Mouse (Mus musculus) myocyte (in vitro differentiated cells): ENCODE data around the gene Ak2. TPM values are rescaled to one million over a fixed set of nuclear protein-coding genes. Genes with fewer than 3 reads are reported as not detected.
A peak's percentile ranks its signal among the peaks of the same experiment; 100 is the strongest.

ENCODE experiments used
- H3K27me3 ChIP-seq: one replicate; pipeline ENCODE4 v1.6.1; 2011; ENCODE audit not compliant: control insufficient read depth, insufficient read depth, insufficient read length
- H3K36me3 ChIP-seq: one replicate; pipeline ENCODE4 v1.6.1; 2011; ENCODE audit not compliant: control insufficient read depth, insufficient read depth
- H3K4me2 ChIP-seq: one replicate; pipeline ENCODE4 v1.6.1; 2011; ENCODE audit warnings: low read depth, control low read depth
- H3K4me3 ChIP-seq: one replicate; pipeline ENCODE4 v1.5.1; 2011; ENCODE audit warnings: mild to moderate bottlenecking, control low read depth, moderate library complexity
- H3K79me2 ChIP-seq: one replicate; pipeline ENCODE4 v1.6.1; 2011; ENCODE audit not compliant: control insufficient read depth, insufficient read depth
- H3ac ChIP-seq: one replicate; pipeline ENCODE4 v1.6.1; 2011; ENCODE audit not compliant: control insufficient read depth, insufficient read length
- CEBPB ChIP-seq: IDR thresholded peaks from 2 replicates; pipeline ENCODE4 v1.6.1; 2011; ENCODE audit warnings: mild to moderate bottlenecking, moderate library complexity; ENCODE audit not compliant: poor library complexity, insufficient read depth, severe bottlenecking
- E2F4 ChIP-seq: IDR thresholded peaks from one replicate; pipeline ENCODE4 v1.6.1; 2011; ENCODE audit warnings: mild to moderate bottlenecking, control low read depth, moderate library complexity; ENCODE audit not compliant: insufficient read depth
- MAX ChIP-seq: IDR thresholded peaks from one replicate; pipeline ENCODE4 v1.6.1; 2011; ENCODE audit warnings: low read depth, mild to moderate bottlenecking, control low read depth
- MYOD1 ChIP-seq, 3 experiments: IDR thresholded peaks; one replicate each; pipeline ENCODE4 v1.6.1; 2011; ENCODE audit warnings: control low read depth in 2 of 3, low read depth in 2 of 3, mild to moderate bottlenecking in 2 of 3, moderate library complexity in 1 of 3; ENCODE audit not compliant: insufficient read length in 2 of 3, control insufficient read depth in 1 of 3
- MYOG ChIP-seq, 3 experiments: IDR thresholded peaks; one replicate each; pipeline ENCODE4 v1.6.1; 2011; ENCODE audit warnings: control low read depth in 2 of 3, low read depth in 2 of 3, mild to moderate bottlenecking in 2 of 3; ENCODE audit not compliant: insufficient read length in 2 of 3, control insufficient read depth in 1 of 3, insufficient read depth in 1 of 3
- POLR2A ChIP-seq: IDR thresholded peaks from one replicate; pipeline ENCODE4 v1.6.1; 2011; ENCODE audit warnings: low read depth, mild to moderate bottlenecking, control low read depth, moderate library complexity; ENCODE audit not compliant: insufficient read length
- POLR2AphosphoS2 ChIP-seq: IDR thresholded peaks from one replicate; pipeline ENCODE4 v1.6.1; 2011; ENCODE audit warnings: low read depth, control low read depth; ENCODE audit not compliant: insufficient read length
- REST ChIP-seq: IDR thresholded peaks from one replicate; pipeline ENCODE4 v1.6.1; 2011; ENCODE audit warnings: mild to moderate bottlenecking, control low read depth, moderate library complexity; ENCODE audit not compliant: insufficient read depth, insufficient read length
- SRF ChIP-seq: IDR thresholded peaks from one replicate; pipeline ENCODE4 v1.6.1; 2011; ENCODE audit warnings: low read depth; ENCODE audit not compliant: control insufficient read depth, insufficient read length
- TCF12 ChIP-seq: IDR thresholded peaks from one replicate; pipeline ENCODE4 v1.6.1; 2011; ENCODE audit warnings: mild to moderate bottlenecking, control low read depth; ENCODE audit not compliant: poor library complexity, insufficient read depth, severe bottlenecking
- TCF3 ChIP-seq: IDR thresholded peaks from one replicate; pipeline ENCODE4 v1.6.1; 2011; ENCODE audit warnings: low read depth, control low read depth; ENCODE audit not compliant: insufficient read length
- USF1 ChIP-seq: IDR thresholded peaks from one replicate; pipeline ENCODE4 v1.6.1; 2011; ENCODE audit warnings: low read depth, mild to moderate bottlenecking, control low read depth, moderate library complexity
- polyA plus RNA-seq: library from polyadenylated mRNA; unstranded; fragments of >200 nt; fragmentation: generic; extraction: Trizol; gene quantifications from one replicate; pipeline ENCODE4 v1.2.1, GENCODE M21; 2012; ENCODE audit warnings: missing spikeins

The Ak2 gene
- polyA plus RNA-seq, 1 experiment, result 83.0 TPM

DNA sequence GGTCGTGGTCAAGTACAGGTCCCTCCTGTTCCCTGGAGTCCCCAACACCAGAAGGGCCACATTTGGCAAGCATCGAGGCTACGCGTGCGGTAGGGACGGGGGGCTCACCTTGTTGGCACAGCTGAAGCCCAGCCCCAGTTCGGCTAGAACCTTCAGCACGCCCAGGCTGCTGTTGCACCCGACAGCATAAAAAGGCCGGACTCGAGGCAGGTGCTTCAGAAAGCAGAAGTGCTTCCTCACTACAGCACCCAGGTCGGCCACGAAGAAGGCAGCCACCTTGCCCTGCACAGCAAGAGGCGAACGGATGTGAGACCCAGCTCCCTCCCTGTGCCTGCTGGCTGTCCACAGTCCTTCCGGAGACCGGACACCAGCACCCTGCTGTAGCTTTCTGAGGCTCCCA, 32.1 kb upstream of the Ak2 start:
- Histone ChIP-seq H3K79me2 (peaks cover 10% of the 10 kb centered on the region), H3ac (no peak overlapping the region), H3K36me3 (no peaks in the 10 kb centered on the region), H3K4me3 (no peak overlapping the region), H3K4me2 (no peak overlapping the region), H3K27me3 (no peaks in the 10 kb centered on the region)
- TF ChIP-seq MYOD1 (IDR thresholded peaks at IDR 0.05; ENCODE audit: control insufficient read depth in 1 of 3, insufficient read length in 2 of 3, low read depth in 2 of 3) (no peak), TCF12 (no peak), E2F4 (no peak), POLR2A (no peak), TCF3 (no peak), CEBPB (no peak), POLR2AphosphoS2 (no peak), MAX (no peak), MYOG (IDR thresholded peaks at IDR 0.05; ENCODE audit: control insufficient read depth in 1 of 3, insufficient read depth in 1 of 3, insufficient read length in 2 of 3, low read depth in 2 of 3) (no peak), SRF (no peak), USF1 (no peak), REST (no peak)

DNA sequence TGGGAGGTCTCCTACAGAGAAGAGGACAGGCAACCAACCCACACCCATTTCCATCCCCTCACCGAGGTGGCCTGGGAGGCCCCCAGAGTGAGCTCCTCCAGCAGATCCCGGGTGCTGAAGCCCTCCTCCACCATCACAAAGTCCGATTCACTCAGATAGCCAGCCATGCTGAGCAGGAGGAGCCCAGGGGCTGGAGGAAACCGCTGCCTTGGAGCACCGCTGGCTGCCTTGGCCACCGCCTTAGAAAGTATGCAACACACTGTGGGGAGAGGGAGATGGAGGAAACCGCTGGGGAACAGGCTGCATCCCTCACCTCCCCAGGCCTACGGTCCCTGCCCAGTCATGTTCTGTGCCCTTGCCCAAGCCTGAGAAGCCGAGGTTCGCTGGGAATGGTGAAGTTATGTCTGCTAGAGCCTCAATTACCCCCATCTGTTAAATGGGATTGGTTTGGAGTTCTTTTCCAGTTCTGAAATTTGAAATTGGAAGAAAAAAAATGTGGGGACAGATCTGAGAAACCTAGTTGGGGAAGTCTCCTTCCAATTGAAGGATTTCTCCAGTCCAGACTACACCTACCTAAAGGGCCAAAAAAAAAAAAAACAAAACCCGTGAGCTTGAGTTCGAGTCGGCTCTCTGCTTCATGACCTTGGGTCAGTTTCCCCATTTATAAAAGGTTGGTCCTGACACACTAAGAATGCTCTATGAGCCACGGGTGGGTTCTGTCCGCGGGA, 30.3 kb upstream of the Ak2 start:
- no peaks in the 10 kb centered on the region for H3K27me3 ChIP-seq
- H3K36me3 ChIP-seq, result no peaks in the 10 kb centered on the region
- peak overlapping the region; percentile 82 for H3K4me2 ChIP-seq
- H3ac ChIP-seq, result no peak overlapping the region
- no peak for TF ChIP-seq REST
- TF ChIP-seq USF1, result no peak
- no peak for TF ChIP-seq E2F4
- TF ChIP-seq POLR2A, result no peak
- no peak for TF ChIP-seq MAX
- no peak for TF ChIP-seq TCF3
- no peak for TF ChIP-seq TCF12
- TF ChIP-seq MYOD1 (IDR thresholded peaks at IDR 0.05; ENCODE audit: control insufficient read depth in 1 of 3, insufficient read length in 2 of 3, low read depth in 2 of 3), result no peak
- no peak for TF ChIP-seq CEBPB
- TF ChIP-seq SRF, result no peak
- no peak for TF ChIP-seq MYOG (IDR thresholded peaks at IDR 0.05; ENCODE audit: control insufficient read depth in 1 of 3, insufficient read depth in 1 of 3, insufficient read length in 2 of 3, low read depth in 2 of 3)
- TF ChIP-seq POLR2AphosphoS2, result no peak
- H3K4me3 ChIP-seq, result peak overlapping the region; percentile 48
- H3K79me2 ChIP-seq, result peaks cover 10% of the 10 kb centered on the region

- peaks cover 10% of the 10 kb centered on the region for H3K79me2 ChIP-seq
- H3K36me3 ChIP-seq, result no peaks in the 10 kb centered on the region
- no peak for TF ChIP-seq REST
- no peak for TF ChIP-seq TCF12
- TF ChIP-seq E2F4, result no peak
- peak; percentile 67 for TF ChIP-seq POLR2AphosphoS2
- no peak for TF ChIP-seq SRF
- no peak for TF ChIP-seq MYOG (IDR thresholded peaks at IDR 0.05; ENCODE audit: control insufficient read depth in 1 of 3, insufficient read depth in 1 of 3, insufficient read length in 2 of 3, low read depth in 2 of 3)
- peak; percentile 88 for TF ChIP-seq POLR2A
- TF ChIP-seq MYOD1 (IDR thresholded peaks at IDR 0.05; ENCODE audit: control insufficient read depth in 1 of 3, insufficient read length in 2 of 3, low read depth in 2 of 3), result no peak
- H3ac ChIP-seq, result no peak within 1 kb of the TSS
- peak within 1 kb of the TSS; percentile 48 for H3K4me3 ChIP-seq
- peak within 1 kb of the TSS; percentile 87 for H3K4me2 ChIP-seq
- H3K27me3 ChIP-seq, result no peaks in the 10 kb centered on the region
Observed at GRCm38 (mm10) chr4:128962029-128962925, 29.5 kb upstream of the Ak2 start, which contains the start of gene Azin2. Gene Azin2, minus strand, starts transcription at chr4:128962442.

DNA sequence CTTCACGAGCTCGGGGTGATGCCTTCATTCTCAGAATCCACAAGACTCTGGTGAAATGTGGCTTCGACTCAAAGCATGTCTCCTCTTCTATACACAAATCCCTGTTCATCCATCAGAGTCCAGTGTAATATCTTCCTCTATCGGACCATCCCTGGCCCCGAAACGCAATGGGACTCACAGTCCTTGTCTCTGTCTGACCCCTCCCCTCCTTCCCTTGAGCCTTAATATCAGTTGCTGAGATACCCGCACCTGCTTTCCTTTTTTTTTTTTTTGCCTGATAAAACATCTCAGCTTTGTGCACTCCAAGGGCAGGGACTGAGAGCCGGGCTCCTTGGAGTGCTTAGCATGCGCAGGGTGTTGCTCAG, 28.9 kb upstream of the Ak2 start:
- no peaks in the 10 kb centered on the region for H3K36me3 ChIP-seq
- H3ac ChIP-seq, result no peak overlapping the region
- TF ChIP-seq TCF3, result no peak
- TF ChIP-seq REST, result no peak
- no peak for TF ChIP-seq MYOG (IDR thresholded peaks at IDR 0.05; ENCODE audit: control insufficient read depth in 1 of 3, insufficient read depth in 1 of 3, insufficient read length in 2 of 3, low read depth in 2 of 3)
- no peak for TF ChIP-seq SRF
- no peak for TF ChIP-seq MYOD1 (IDR thresholded peaks at IDR 0.05; ENCODE audit: control insufficient read depth in 1 of 3, insufficient read length in 2 of 3, low read depth in 2 of 3)
- no peaks in the 10 kb centered on the region for H3K27me3 ChIP-seq
- peaks cover 10% of the 10 kb centered on the region for H3K79me2 ChIP-seq
- peak overlapping the region; percentile 48 for H3K4me3 ChIP-seq
- H3K4me2 ChIP-seq, result peak overlapping the region; percentile 87
